Mouse (Mus musculus): ENCODE results near the gene Reln.

- TF ChIP-seq CTCF (IDR thresholded peaks at IDR 0.05) (no peak), EP300 (IDR thresholded peaks at IDR 0.05) (no peak)
Measured at GRCm38 (mm10) chr5:21947610-21948381, 396.7 kb downstream of the Reln start.
